Mouse (Mus musculus) stomach, postnatal 0 days (tissue): ENCODE measurements around the gene Sema4g. TPM values are rescaled to one million over a fixed set of nuclear protein-coding genes. Genes with fewer than 3 reads are reported as not detected.

Experiments used
- ATAC-seq: fragments of 200-750 bp; cut with Nextera tagmentation; 2 replicates; pipeline ENCODE4 v1.8.0; 2017; ENCODE audit not compliant: low FRiP score, low TSS enrichment
- DNase-seq: peaks from one replicate; pipeline ENCODE4 v3.0.0-alpha.2; 2016; ENCODE audit warnings: low spot score
- H3K27ac ChIP-seq: fragments of 300-500 bp; sonication (generic); replicated peaks from 2 replicates; pipeline ENCODE4 v1.5.1; 2014; ENCODE audit warnings: mild to moderate bottlenecking, control low read depth
- H3K27me3 ChIP-seq: fragments of 300-500 bp; sonication (generic); 2 replicates; pipeline ENCODE4 v1.6.1; 2014; ENCODE audit warnings: low read length; ENCODE audit not compliant: control insufficient read depth, insufficient read depth
- H3K36me3 ChIP-seq: fragments of 300-500 bp; sonication (generic); 2 replicates; pipeline ENCODE4 v1.6.1; 2014; ENCODE audit warnings: low read length, mixed read lengths; ENCODE audit not compliant: control insufficient read depth, insufficient read depth
- H3K4me1 ChIP-seq: fragments of 300-500 bp; sonication (generic); replicated peaks from 2 replicates; pipeline ENCODE4 v1.6.1; 2014; ENCODE audit warnings: antibody characterized with exemption; ENCODE audit not compliant: control insufficient read depth, insufficient read depth
- H3K4me2 ChIP-seq: fragments of 300-500 bp; sonication (generic); replicated peaks from 2 replicates; pipeline ENCODE4 v1.6.1; 2014; ENCODE audit warnings: low read depth, mild to moderate bottlenecking, control low read depth, moderate library complexity
- H3K4me3 ChIP-seq: fragments of 300-500 bp; sonication (generic); 2 replicates; pipeline ENCODE4 v1.5.1; 2014; ENCODE audit warnings: low read depth, low read length, control low read depth
- H3K9ac ChIP-seq: fragments of 300-500 bp; sonication (generic); 2 replicates; pipeline ENCODE4 v1.6.1; 2014; ENCODE audit warnings: mild to moderate bottlenecking, low read length, control low read depth, mixed read lengths
- H3K9me3 ChIP-seq: fragments of 300-500 bp; sonication (generic); 2 replicates; pipeline ENCODE4 v1.6.1; 2016; ENCODE audit warnings: low read length; ENCODE audit not compliant: control insufficient read depth
- CTCF ChIP-seq: IDR thresholded peaks from 2 replicates; pipeline ENCODE4 v1.5.1; 2016; ENCODE audit warnings: antibody characterized with exemption, low read depth, mild to moderate bottlenecking, moderate library complexity
- EP300 ChIP-seq: optimal IDR thresholded peaks from 2 replicates; pipeline ENCODE3; 2016; ENCODE audit warnings: antibody characterized with exemption
- WGBS: fragments of 180-500 bp; shearing (Covaris S2); extraction: QIAGEN DNeasy Blood & Tissue Kit; methylation state at CpG from one replicate; pipeline ENCODE4 v1.1.7; 2014; 5-methylcytosine and 5-hydroxymethylcytosine counted together
- polyA plus RNA-seq: library from polyadenylated mRNA; unstranded; fragments of >200 nt; fragmentation: Nextera tagmentation; extraction: Ambion mirVana; gene quantifications from 2 replicates; pipeline ENCODE4 v1.2.1, GENCODE M21; 2015

The Sema4g gene
- polyA plus RNA-seq, 1 experiment from 2014 or later: 1.4 TPM

- no peak overlapping the region for H3K9ac ChIP-seq
- H3K4me1 ChIP-seq: no peaks in the 10 kb centered on the region
- H3K9me3 ChIP-seq: no peaks in the 10 kb centered on the region
- H3K36me3 ChIP-seq: peaks cover 14% of the 10 kb centered on the region; the same call in 1 of the 2 replicates
- 58% methylated on average over 2 of the region's 2 CpGs for WGBS
- DNase-seq (no peak), ATAC-seq (no peak)
- no peak overlapping the region for H3K4me3 ChIP-seq
- H3K27me3 ChIP-seq: no peaks in the 10 kb centered on the region
- no peak overlapping the region for H3K27ac ChIP-seq
- no peak for TF ChIP-seq CTCF
- H3K4me2 ChIP-seq: no peak overlapping the region
Measured at GRCm38 (mm10) chr19:44980787-44981186, 8.1 kb upstream of the Sema4g start.

- H3K27me3 ChIP-seq: no peaks in the 10 kb centered on the region
- DNase-seq (no peak), ATAC-seq (no peak)
- no peak overlapping the region for H3K9ac ChIP-seq
- TF ChIP-seq EP300 (no peak), CTCF (0 out of 2 replicates have a peak, but pooled peaks have one; percentile 5)
- no peaks in the 10 kb centered on the region for H3K9me3 ChIP-seq
- H3K4me1 ChIP-seq: no peaks in the 10 kb centered on the region
- no peak overlapping the region for H3K27ac ChIP-seq
- WGBS: 45% methylated on average over 7 of the region's 7 CpGs
- H3K36me3 ChIP-seq: peaks cover 10% of the 10 kb centered on the region; the same call in 1 of the 2 replicates
- H3K4me2 ChIP-seq: no peak overlapping the region
- H3K4me3 ChIP-seq: no peak overlapping the region
Measured at GRCm38 (mm10) chr19:44982477-44983115, 6.3 kb upstream of the Sema4g start.

- no peak overlapping the region for H3K4me3 ChIP-seq
- DNase-seq (no peak), ATAC-seq (no peak)
- H3K36me3 ChIP-seq: peaks cover 10% of the 10 kb centered on the region; the same call in 1 of the 2 replicates
- peak overlapping the region; percentile 49; the same call in 1 of the 2 replicates for H3K27ac ChIP-seq
- no peaks in the 10 kb centered on the region for H3K27me3 ChIP-seq
- TF ChIP-seq CTCF: no peak
- WGBS: 86% methylated on average over 6 of the region's 6 CpGs
- H3K4me2 ChIP-seq: no peak overlapping the region
- H3K9me3 ChIP-seq: no peaks in the 10 kb centered on the region
- H3K4me1 ChIP-seq: no peaks in the 10 kb centered on the region
- no peak overlapping the region for H3K9ac ChIP-seq
Measured at GRCm38 (mm10) chr19:44983366-44983765, 5.5 kb upstream of the Sema4g start.

- WGBS: 94% methylated on average over 4 of the region's 4 CpGs
- H3K27me3 ChIP-seq: no peaks in the 10 kb centered on the region
- H3K9me3 ChIP-seq: no peaks in the 10 kb centered on the region
- H3K36me3 ChIP-seq: peaks cover 10% of the 10 kb centered on the region; the same call in 1 of the 2 replicates
- H3K4me3 ChIP-seq: no peak overlapping the region
- TF ChIP-seq EP300 (no peak), CTCF (no peak)
- H3K4me1 ChIP-seq: no peaks in the 10 kb centered on the region
- no peak overlapping the region for H3K4me2 ChIP-seq
- ATAC-seq (no peak), DNase-seq (no peak)
- no peak overlapping the region for H3K9ac ChIP-seq
- H3K27ac ChIP-seq: no peak overlapping the region
Measured at GRCm38 (mm10) chr19:44984420-44984819, 4.5 kb upstream of the Sema4g start.

GRCm38 (mm10) chr19:44985159-44985988 is 3.5 kb upstream of the Sema4g start:
- no peaks in the 10 kb centered on the region for H3K9me3 ChIP-seq
- H3K4me3 ChIP-seq: no peak overlapping the region
- H3K4me1 ChIP-seq: no peaks in the 10 kb centered on the region; the same call in 1 of the 2 replicates
- WGBS: 38% methylated on average over 5 of the region's 5 CpGs
- H3K27me3 ChIP-seq: no peaks in the 10 kb centered on the region
- ATAC-seq (no peak), DNase-seq (no peak)
- H3K9ac ChIP-seq: no peak overlapping the region
- peak overlapping the region; percentile 41; the same call in 1 of the 2 replicates for H3K27ac ChIP-seq
- H3K4me2 ChIP-seq: no peak overlapping the region
- H3K36me3 ChIP-seq: peaks cover 6% of the 10 kb centered on the region; the same call in 1 of the 2 replicates
- TF ChIP-seq EP300 (peak; percentile 31), CTCF (no peak)

- Histone ChIP-seq H3K4me2 (no peak overlapping the region), H3K9ac (no peak overlapping the region), H3K36me3 (no peaks in the 10 kb centered on the region; the same call in 1 of the 2 replicates), H3K4me3 (no peak overlapping the region), H3K4me1 (no peaks in the 10 kb centered on the region; the same call in 1 of the 2 replicates), H3K9me3 (no peaks in the 10 kb centered on the region), H3K27me3 (no peaks in the 10 kb centered on the region), H3K27ac (peak overlapping the region; percentile 65; the same call in 1 of the 2 replicates)
- WGBS: 65% methylated on average over 6 of the region's 6 CpGs
- no peak for DNase-seq
- no peak for TF ChIP-seq EP300
- TF ChIP-seq CTCF: no peak
- no peak for ATAC-seq
Measured at GRCm38 (mm10) chr19:44987004-44987403, 1.9 kb upstream of the Sema4g start.
